Mouse (Mus musculus): Measurements from ENCODE around the gene Col6a4.

GRCm38 (mm10) chr9:105988096-105988495, 108.5 kb downstream of the Col6a4 start:
- TF ChIP-seq EP300 (IDR thresholded peaks at IDR 0.05; ENCODE audit: low read depth) (no peak), CTCF (IDR thresholded peaks at IDR 0.05; ENCODE audit: low read depth) (peak; percentile 63)

Measured in heart, postnatal 0 days (tissue).